Mouse (Mus musculus) retina, postnatal 7 days (tissue): ENCODE measurements at regions not wholly inside any gene's neighbourhood (a gene's known extent, or its start where the extent isn't known, plus 50 kb on each side); places are given as distances from the start of the nearest gene placed in this dataset.

Source experiments
- DNase-seq: peaks from one replicate; pipeline ENCODE4 v3.0.0-alpha.2; 2012; ENCODE audit warnings: low read depth, low spot score

GRCm38 (mm10) chr8:56682564-56682963 is 131.7 kb downstream of the Fbxo8 start:
- peak; percentile 6 for DNase-seq

- no peak for DNase-seq
These were observed 133.5 kb downstream of the Fbxo8 start for GRCm38 (mm10) chr8:56684352-56684751.

GRCm38 (mm10) chr8:56695436-56695835 is 144.5 kb downstream of the Fbxo8 start:
- no peak for DNase-seq

- no peak for DNase-seq
These were observed 149.8 kb downstream of the Fbxo8 start for GRCm38 (mm10) chr8:56700580-56701145.

- DNase-seq = no peak
These were observed 155.5 kb downstream of the Fbxo8 start for GRCm38 (mm10) chr8:56706377-56706776.

GRCm38 (mm10) chr8:56706941-56707706 is 156.2 kb downstream of the Fbxo8 start:
- peak; percentile 14 for DNase-seq

- DNase-seq = no peak
These were observed 169.1 kb downstream of the Fbxo8 start for GRCm38 (mm10) chr8:56720001-56720400.

- DNase-seq = no peak
These were observed 171.8 kb downstream of the Fbxo8 start for GRCm38 (mm10) chr8:56722473-56723236.

GRCm38 (mm10) chr8:56724607-56725006 is 173.7 kb downstream of the Fbxo8 start:
- DNase-seq = no peak

- no peak for DNase-seq
These were observed 182.4 kb downstream of the Fbxo8 start for GRCm38 (mm10) chr8:56733318-56733717.

GRCm38 (mm10) chr8:56735021-56735420 is 184.1 kb downstream of the Fbxo8 start:
- DNase-seq = no peak

- no peak for DNase-seq
These were observed 216.1 kb downstream of the Fbxo8 start for GRCm38 (mm10) chr8:56767034-56767433.

GRCm38 (mm10) chr8:56784441-56784840 is 233.6 kb downstream of the Fbxo8 start:
- DNase-seq = no peak

GRCm38 (mm10) chr8:56789549-56790270 is 238.8 kb downstream of the Fbxo8 start:
- no peak for DNase-seq

- no peak for DNase-seq
These were observed 281.8 kb downstream of the Fbxo8 start for GRCm38 (mm10) chr8:56832651-56833050.

GRCm38 (mm10) chr8:56833129-56833528 is 282.2 kb downstream of the Fbxo8 start:
- DNase-seq = no peak

GRCm38 (mm10) chr8:56883449-56883848 is 332.6 kb downstream of the Fbxo8 start:
- no peak for DNase-seq

- DNase-seq = peak; percentile 1
These were observed 333.3 kb downstream of the Fbxo8 start for GRCm38 (mm10) chr8:56884195-56884594.

GRCm38 (mm10) chr8:56893638-56894037 is 342.7 kb downstream of the Fbxo8 start:
- no peak for DNase-seq

GRCm38 (mm10) chr8:56915362-56915761 is 364.5 kb downstream of the Fbxo8 start:
- no peak for DNase-seq

- no peak for DNase-seq
These were observed 365.1 kb downstream of the Fbxo8 start for GRCm38 (mm10) chr8:56915989-56916388.

- DNase-seq = no peak
These were observed 373.8 kb downstream of the Fbxo8 start for GRCm38 (mm10) chr8:56924724-56925123.
